Mouse (Mus musculus) lung, embryonic 16.5 days (tissue): ENCODE results near the gene Akr1d1. TPM values are rescaled to one million over a fixed set of nuclear protein-coding genes. Genes with fewer than 3 reads are reported as not detected.

Source experiments
- ATAC-seq: fragments of 200-750 bp; cut with Nextera tagmentation; 2 replicates; pipeline ENCODE4 v1.8.0; 2017; ENCODE audit warnings: low read depth, mild to moderate bottlenecking, moderate library complexity
- H3K27ac ChIP-seq: fragments of 300-500 bp; sonication (generic); 2 replicates; pipeline ENCODE4 v1.5.1; 2014; ENCODE audit warnings: mild to moderate bottlenecking, control low read depth, low read length
- H3K27me3 ChIP-seq: fragments of 300-500 bp; sonication (generic); 2 replicates; pipeline ENCODE4 v1.6.1; 2014; ENCODE audit warnings: low read depth, low read length, mixed read lengths; ENCODE audit not compliant: control insufficient read depth, insufficient read depth
- H3K36me3 ChIP-seq: fragments of 300-500 bp; sonication (generic); 2 replicates; pipeline ENCODE4 v1.6.1; 2014; ENCODE audit warnings: low read length; ENCODE audit not compliant: control insufficient read depth, insufficient read depth
- H3K4me1 ChIP-seq: fragments of 300-500 bp; sonication (generic); replicated peaks from 2 replicates; pipeline ENCODE4 v1.6.1; 2014; ENCODE audit warnings: low read length, mixed read lengths; ENCODE audit not compliant: control insufficient read depth, insufficient read depth
- H3K4me2 ChIP-seq: fragments of 300-500 bp; sonication (generic); 2 replicates; pipeline ENCODE4 v1.6.1; 2014; ENCODE audit warnings: low read depth, low read length, control low read depth
- H3K4me3 ChIP-seq: fragments of 300-500 bp; sonication (generic); 2 replicates; pipeline ENCODE4 v1.5.1; 2014; ENCODE audit warnings: mild to moderate bottlenecking, low read length, control low read depth
- H3K9ac ChIP-seq: fragments of 300-500 bp; sonication (generic); 2 replicates; pipeline ENCODE4 v1.6.1; 2014; ENCODE audit warnings: low read length, control low read depth
- H3K9me3 ChIP-seq: fragments of 300-500 bp; sonication (generic); 2 replicates; pipeline ENCODE4 v1.6.1; 2016; ENCODE audit warnings: low read length; ENCODE audit not compliant: control insufficient read depth
- WGBS: fragments of 180-500 bp; shearing (Covaris S2); extraction: QIAGEN DNeasy Blood & Tissue Kit; methylation state at CpG from one replicate; pipeline ENCODE4 v1.1.7; 2014; 5-methylcytosine and 5-hydroxymethylcytosine counted together
- polyA plus RNA-seq: library from polyadenylated mRNA; unstranded; fragments of >200 nt; fragmentation: Nextera tagmentation; extraction: Ambion mirVana; gene quantifications from 2 replicates; pipeline ENCODE4 v1.2.1, GENCODE M21; 2015

Akr1d1 gene
- polyA plus RNA-seq, 1 experiment from 2014 or later: not detected

DNA sequence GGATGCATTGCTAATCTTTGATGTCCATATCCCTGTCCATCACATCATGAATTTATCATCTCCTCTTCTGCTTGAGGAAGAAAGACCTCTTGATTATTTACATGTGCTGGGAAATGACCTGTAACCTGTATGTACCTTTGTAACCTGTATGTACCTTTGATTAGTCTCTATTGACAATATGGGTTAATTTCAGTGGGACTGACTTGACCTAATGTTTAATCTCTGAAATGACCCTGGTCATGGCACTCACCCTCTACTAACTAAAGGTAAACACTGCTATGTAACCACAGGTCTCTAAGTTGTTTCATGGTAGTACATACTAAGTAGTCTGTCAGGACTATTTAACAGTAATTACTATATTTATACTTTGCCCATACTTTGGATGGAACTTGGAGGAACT, 19.2 kb upstream of the Akr1d1 start:
- Histone ChIP-seq H3K4me1 (no peaks in the 10 kb centered on the region), H3K27me3 (no peaks in the 10 kb centered on the region), H3K27ac (no peak overlapping the region), H3K4me2 (no peak overlapping the region), H3K4me3 (no peak overlapping the region), H3K9me3 (no peaks in the 10 kb centered on the region), H3K36me3 (no peaks in the 10 kb centered on the region), H3K9ac (no peak overlapping the region)
- no peak for ATAC-seq

DNA sequence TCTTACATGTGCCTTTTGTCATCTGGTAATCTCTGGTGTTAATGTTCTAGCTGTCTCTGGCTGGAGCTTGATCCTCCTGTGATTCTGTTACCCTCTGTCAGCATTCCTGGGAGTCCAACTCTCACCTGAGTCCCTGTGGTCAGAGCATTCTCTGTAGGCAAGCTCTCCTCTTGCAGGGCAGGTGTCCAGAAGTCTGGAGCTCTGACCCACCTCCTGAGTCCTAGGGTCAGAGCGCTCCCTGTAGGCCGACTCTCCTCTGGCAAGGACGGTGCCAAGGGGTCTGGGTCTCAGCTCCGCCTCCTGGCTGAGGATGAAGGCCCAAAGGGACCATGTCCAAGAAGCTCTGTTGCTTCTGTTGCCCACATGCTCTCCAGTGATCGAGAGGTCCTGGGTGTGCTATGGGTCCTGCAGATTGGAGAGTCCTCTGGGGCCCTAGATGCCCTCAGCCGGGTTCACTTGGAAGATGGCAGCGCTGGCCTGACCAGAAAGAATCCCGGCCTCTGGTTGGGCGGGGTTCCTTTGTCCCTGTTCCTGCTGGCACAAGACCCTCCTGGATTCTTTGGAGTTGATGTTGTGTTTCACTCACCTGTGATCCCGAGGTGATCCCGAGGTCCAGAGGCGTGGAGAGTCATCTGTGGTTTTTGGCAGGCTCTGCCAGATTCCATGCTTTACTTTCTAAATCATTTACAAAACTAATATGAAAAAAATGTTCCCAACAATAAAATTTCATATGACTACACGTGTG, 9.2 kb upstream of the Akr1d1 start:
- ATAC-seq: no peak
- H3K36me3 ChIP-seq: no peaks in the 10 kb centered on the region
- no peak overlapping the region for H3K27ac ChIP-seq
- no peaks in the 10 kb centered on the region for H3K4me1 ChIP-seq
- no peak overlapping the region for H3K4me3 ChIP-seq
- 82% methylated on average over 13 of the region's 13 CpGs for WGBS
- H3K27me3 ChIP-seq: no peaks in the 10 kb centered on the region
- H3K9ac ChIP-seq: no peak overlapping the region
- no peak overlapping the region for H3K4me2 ChIP-seq
- peaks cover 3% of the 10 kb centered on the region; the same call in 1 of the 2 replicates for H3K9me3 ChIP-seq

DNA sequence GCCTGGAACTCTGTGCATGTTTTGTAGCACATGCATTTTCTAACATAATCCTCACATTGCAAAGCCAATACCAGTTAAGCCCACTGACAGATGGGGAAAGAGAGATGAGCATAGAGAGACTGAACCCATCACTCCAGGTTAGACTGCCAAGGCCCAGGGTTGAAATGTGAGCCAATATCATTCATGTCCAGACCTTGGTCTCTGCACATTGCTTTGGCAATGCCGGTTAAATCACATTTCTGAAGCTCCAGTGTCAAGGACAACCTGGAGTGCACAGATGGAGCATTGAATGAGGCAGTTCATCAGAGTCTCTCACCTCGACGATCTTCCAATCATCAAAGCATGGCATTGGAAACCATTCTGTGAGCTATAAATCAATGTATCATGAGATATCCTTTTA, 2.1 kb downstream of the Akr1d1 start:
- H3K9ac ChIP-seq: no peak overlapping the region
- WGBS: 84% methylated on average over 3 of the region's 3 CpGs
- no peak overlapping the region for H3K4me2 ChIP-seq
- H3K27ac ChIP-seq: no peak overlapping the region
- ATAC-seq: no peak
- no peaks in the 10 kb centered on the region for H3K27me3 ChIP-seq
- H3K4me1 ChIP-seq: no peaks in the 10 kb centered on the region
- no peaks in the 10 kb centered on the region for H3K9me3 ChIP-seq
- H3K4me3 ChIP-seq: no peak overlapping the region
- no peaks in the 10 kb centered on the region for H3K36me3 ChIP-seq

DNA sequence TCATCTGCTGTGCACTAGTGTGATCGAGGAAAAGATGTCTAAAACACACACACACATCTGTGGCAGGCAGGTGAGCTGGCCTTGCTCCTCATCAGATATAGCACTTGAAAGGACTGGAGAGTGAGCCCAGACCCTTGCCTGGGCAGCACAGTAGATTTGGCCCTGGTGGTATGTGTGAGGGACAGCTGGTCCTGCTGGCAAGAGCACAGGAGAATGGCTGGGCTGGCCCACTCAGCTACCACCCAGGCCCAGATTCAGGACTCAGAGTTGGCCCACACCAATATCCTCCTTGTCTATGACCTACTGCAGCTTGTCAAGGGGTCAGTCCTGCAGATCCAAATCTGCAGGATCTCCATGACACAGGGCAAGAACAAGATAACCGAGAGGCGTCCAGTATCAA, 6.9 kb downstream of the Akr1d1 start:
- H3K27ac ChIP-seq: no peak overlapping the region
- WGBS: 66% methylated on average over 3 of the region's 3 CpGs

DNA sequence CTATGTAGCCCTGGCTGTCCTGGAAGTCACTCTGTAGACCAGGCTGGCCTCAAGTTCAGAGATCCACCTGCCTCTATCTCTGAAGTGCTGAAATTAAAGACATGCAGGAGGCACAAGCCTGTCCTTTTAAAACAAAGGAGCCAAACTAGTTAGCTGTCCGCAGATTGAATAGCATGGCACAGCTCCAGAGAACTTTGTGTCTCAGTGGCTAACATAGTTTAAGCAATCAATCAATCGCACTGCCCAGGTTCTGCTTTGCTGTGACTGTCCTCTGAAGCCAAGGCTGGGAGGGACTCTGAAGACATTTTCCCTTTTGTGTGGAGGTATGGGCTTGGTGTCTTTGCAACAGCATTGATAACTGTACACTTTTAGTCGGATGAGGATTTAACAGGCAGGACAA, 7.8 kb downstream of the Akr1d1 start:
- H3K9ac ChIP-seq: no peak overlapping the region
- no peak overlapping the region for H3K27ac ChIP-seq
- no peaks in the 10 kb centered on the region for H3K27me3 ChIP-seq
- WGBS: 68% methylated on average over 3 of the region's 3 CpGs
- H3K4me2 ChIP-seq: no peak overlapping the region
- H3K9me3 ChIP-seq: no peaks in the 10 kb centered on the region
- no peaks in the 10 kb centered on the region for H3K36me3 ChIP-seq
- no peak overlapping the region for H3K4me3 ChIP-seq
- H3K4me1 ChIP-seq: no peaks in the 10 kb centered on the region
- ATAC-seq: no peak

More for the DNA sequence above, 6.9 kb downstream of the Akr1d1 start:
- Histone ChIP-seq H3K9ac (no peak overlapping the region), H3K9me3 (no peaks in the 10 kb centered on the region), H3K4me3 (no peak overlapping the region), H3K27me3 (no peaks in the 10 kb centered on the region), H3K4me2 (no peak overlapping the region), H3K36me3 (no peaks in the 10 kb centered on the region), H3K4me1 (no peaks in the 10 kb centered on the region)
- no peak for ATAC-seq

DNA sequence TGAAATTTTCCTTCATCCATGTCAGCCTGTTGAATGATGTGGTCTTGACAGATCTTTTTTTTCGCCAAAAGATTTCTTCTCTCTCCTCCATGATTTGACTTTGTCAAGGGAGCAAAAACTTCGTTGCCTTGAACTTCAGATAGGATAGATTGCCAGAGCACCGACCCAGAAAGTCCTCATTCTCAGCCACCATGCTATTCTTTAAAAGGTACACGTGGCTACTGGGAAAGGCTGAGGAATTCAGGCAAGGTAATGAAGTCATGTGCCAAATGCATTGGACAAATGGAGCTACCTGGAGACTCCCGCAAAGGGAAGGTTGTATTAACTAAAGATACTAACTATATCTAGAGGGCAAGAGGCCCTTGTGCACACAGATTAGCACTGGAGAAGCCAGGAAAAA, 8.8 kb downstream of the Akr1d1 start:
- no peaks in the 10 kb centered on the region for H3K36me3 ChIP-seq
- H3K27ac ChIP-seq: no peak overlapping the region
- H3K9ac ChIP-seq: no peak overlapping the region
- 77% methylated on average over 5 of the region's 5 CpGs for WGBS
- H3K4me1 ChIP-seq: no peaks in the 10 kb centered on the region
- H3K4me2 ChIP-seq: no peak overlapping the region
- no peaks in the 10 kb centered on the region for H3K9me3 ChIP-seq
- ATAC-seq: no peak
- H3K4me3 ChIP-seq: no peak overlapping the region
- no peaks in the 10 kb centered on the region for H3K27me3 ChIP-seq

DNA sequence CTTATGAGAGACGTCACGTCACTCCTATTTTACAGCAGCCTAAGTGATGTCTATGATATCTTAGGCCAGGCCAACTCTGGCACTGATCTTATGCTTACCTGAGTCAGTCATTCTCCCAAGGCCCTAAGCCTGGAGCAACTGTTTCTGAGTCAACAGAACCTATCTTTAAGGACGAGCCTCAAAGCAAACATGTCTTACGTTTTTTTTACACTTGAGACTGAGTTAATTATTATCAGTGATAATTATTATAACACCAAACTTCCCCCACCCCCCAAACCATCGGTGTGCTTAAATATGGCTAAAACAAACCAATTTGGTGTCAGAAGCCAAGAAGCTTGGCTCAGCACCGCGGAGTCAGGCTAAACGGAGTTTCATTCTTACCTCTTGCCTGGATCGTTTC, 9.4 kb downstream of the Akr1d1 start:
- ATAC-seq: no peak
- H3K4me3 ChIP-seq: no peak overlapping the region
- H3K4me1 ChIP-seq: no peaks in the 10 kb centered on the region
- H3K4me2 ChIP-seq: no peak overlapping the region
- no peak overlapping the region for H3K27ac ChIP-seq
- H3K9me3 ChIP-seq: no peaks in the 10 kb centered on the region
- WGBS: 49% methylated on average over 9 of the region's 9 CpGs
- H3K36me3 ChIP-seq: no peaks in the 10 kb centered on the region
- no peak overlapping the region for H3K9ac ChIP-seq
- H3K27me3 ChIP-seq: no peaks in the 10 kb centered on the region

DNA sequence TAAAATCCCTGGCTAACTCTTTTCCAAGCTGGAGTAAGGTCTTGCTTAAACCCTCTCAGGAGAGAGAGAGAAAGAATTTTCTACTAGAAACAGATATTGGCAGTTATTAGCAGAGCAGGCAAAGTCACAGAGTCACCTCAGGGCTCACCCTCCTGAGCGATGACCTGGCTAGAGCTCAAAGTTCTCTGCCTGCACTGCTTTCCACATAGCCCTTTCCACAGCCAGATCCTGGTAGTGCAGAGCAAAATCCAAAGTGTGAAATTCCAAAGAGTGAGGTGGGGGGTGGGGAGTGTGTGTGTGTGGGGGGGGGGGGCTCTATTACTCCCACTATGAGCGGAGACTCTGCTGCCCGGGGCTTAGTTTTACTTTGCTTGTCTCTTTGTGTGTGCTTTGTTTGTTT, 10.1 kb downstream of the Akr1d1 start:
- H3K27me3 ChIP-seq: no peaks in the 10 kb centered on the region
- H3K4me1 ChIP-seq: no peaks in the 10 kb centered on the region
- no peaks in the 10 kb centered on the region for H3K36me3 ChIP-seq
- H3K9ac ChIP-seq: no peak overlapping the region
- H3K27ac ChIP-seq: no peak overlapping the region
- 46% methylated on average over 3 of the region's 3 CpGs for WGBS
- H3K4me3 ChIP-seq: no peak overlapping the region
- H3K9me3 ChIP-seq: no peaks in the 10 kb centered on the region
- ATAC-seq: no peak
- no peak overlapping the region for H3K4me2 ChIP-seq

DNA sequence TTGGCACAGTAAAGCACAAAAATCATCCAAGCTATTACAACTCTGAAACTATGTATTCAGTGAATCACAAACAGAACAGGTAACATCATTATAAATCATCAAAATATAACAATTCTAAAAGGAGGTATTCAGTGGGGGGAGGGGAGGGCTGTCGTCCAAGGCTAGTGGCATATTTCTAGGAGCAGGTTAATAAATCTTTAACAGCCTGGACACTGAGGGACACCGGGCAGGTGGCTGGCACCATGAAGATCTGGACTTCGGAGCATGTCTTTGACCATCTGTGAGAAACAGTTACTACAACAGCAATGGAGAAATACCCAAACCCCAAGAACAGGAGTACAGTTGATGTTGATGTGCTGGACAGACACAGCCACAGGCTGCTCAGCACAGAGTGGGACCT, 11.2 kb downstream of the Akr1d1 start:
- 65% methylated on average over 3 of the region's 3 CpGs for WGBS
- no peak for ATAC-seq
- Histone ChIP-seq H3K36me3 (no peaks in the 10 kb centered on the region), H3K4me1 (no peaks in the 10 kb centered on the region), H3K4me2 (no peak overlapping the region), H3K27ac (no peak overlapping the region), H3K9me3 (no peaks in the 10 kb centered on the region), H3K9ac (no peak overlapping the region), H3K27me3 (no peaks in the 10 kb centered on the region), H3K4me3 (no peak overlapping the region)

DNA sequence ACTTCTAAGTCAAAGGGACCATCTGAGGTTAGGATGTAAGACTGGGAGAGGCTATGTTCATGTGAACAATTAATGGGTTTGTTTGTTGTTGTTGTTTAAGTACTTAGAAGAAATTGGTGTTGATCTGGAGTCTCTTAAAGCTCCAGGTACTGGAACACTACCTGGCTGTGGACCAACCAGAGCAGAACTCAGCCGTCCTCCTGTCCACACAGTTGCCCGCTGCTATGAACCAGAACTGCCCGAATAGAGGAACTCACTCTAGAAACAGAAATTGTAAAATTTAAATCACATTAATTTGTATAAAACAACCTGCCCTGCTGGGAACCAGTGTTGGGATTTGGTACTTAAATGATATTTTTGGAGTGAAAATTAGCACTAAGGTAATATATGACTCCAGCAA, 12.2 kb downstream of the Akr1d1 start:
- 95% methylated on average over 3 of the region's 3 CpGs for WGBS
- Histone ChIP-seq H3K4me3 (no peak overlapping the region), H3K9ac (no peak overlapping the region), H3K27me3 (no peaks in the 10 kb centered on the region), H3K27ac (no peak overlapping the region), H3K4me1 (no peaks in the 10 kb centered on the region), H3K4me2 (no peak overlapping the region), H3K9me3 (no peaks in the 10 kb centered on the region), H3K36me3 (no peaks in the 10 kb centered on the region)
- ATAC-seq: no peak
